Mouse (Mus musculus): ENCODE data around the gene Kcnb1. TPM values are rescaled to one million over a fixed set of nuclear protein-coding genes. Genes with fewer than 3 reads are reported as not detected.

Kcnb1 gene
- polyA plus RNA-seq, 1 experiment from 2014 or later, result 1.1 TPM

DNA sequence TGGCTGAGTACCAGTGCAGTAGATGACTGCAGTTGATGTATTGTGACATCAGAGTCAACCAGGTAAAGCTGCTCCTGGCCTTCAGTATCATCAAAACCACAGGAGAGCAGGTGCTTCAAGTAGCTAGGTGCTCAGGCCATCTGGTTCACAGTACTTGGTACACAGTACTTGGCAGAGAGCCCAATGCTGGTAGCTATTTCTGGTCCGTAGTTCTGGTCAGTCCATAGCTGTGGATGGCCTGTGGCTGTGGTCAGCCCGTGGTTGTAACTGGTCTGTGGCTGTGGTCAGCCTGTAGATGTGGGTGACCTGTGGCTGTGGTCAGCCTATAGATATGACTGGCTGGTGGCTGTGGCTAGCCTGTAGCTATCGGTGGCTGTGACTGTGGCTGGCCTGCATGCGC is 95.3 kb downstream of the Kcnb1 start:
- Histone ChIP-seq H3K4me1 (ENCODE audit: control insufficient read depth, insufficient read depth, low read length) (no peaks in the 10 kb centered on the region), H3K27me3 (ENCODE audit: control insufficient read depth, insufficient read depth, low read length) (no peaks in the 10 kb centered on the region), H3K4me3 (ENCODE audit: low read depth, low read length) (no peak overlapping the region), H3K36me3 (ENCODE audit: control insufficient read depth, insufficient read depth, low read length) (no peaks in the 10 kb centered on the region), H3K4me2 (ENCODE audit: low read depth) (no peak overlapping the region), H3K27ac (ENCODE audit: low read depth, low read length) (no peak overlapping the region), H3K9me3 (ENCODE audit: control insufficient read depth, low read length) (no peaks in the 10 kb centered on the region), H3K9ac (ENCODE audit: low read length) (no peak overlapping the region)
- ATAC-seq (ENCODE audit: insufficient read depth, low FRiP score, low TSS enrichment) (no peak), DNase-seq (ENCODE audit: low spot score) (no peak)
- WGBS, result 91% methylated on average over 4 of the region's 4 CpGs

DNA sequence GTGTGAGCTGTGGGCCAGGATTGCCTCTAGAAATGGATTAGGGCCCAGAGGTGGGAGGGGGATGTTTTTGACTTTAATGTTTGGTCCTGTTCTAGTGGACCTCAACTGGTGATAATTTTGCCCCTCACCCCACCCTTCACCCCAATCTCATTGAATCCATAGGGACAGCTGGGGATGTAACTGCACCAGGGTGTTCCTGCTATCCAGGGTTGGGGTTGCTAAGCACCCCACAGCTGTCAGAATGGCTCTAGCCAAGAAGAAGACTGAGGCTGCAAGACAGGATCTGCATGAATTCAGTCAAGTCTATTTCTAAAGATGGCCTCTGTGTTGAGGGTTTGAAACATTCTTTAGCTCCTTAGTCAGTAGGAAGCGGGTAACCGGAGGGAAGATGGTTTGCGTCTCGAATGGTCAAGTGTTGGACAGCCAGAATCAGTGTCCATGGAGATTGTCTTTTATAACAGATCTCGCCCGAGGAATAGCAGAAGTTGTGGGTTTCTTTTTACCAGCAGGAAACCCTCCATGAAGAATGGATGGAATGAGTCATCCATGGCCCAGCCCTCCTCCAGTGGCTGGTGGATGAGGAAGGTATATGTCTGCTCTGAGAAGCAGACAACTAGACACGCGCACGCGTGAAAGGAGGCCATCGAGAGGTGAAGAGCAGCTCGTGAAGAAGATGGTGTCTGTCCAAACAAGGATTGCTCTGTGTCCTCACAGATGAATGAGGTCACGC is 96.6 kb downstream of the Kcnb1 start:
- DNase-seq (ENCODE audit: low spot score), result no peak
- no peaks in the 10 kb centered on the region for H3K36me3 ChIP-seq (ENCODE audit: control insufficient read depth, insufficient read depth, low read length)

DNA sequence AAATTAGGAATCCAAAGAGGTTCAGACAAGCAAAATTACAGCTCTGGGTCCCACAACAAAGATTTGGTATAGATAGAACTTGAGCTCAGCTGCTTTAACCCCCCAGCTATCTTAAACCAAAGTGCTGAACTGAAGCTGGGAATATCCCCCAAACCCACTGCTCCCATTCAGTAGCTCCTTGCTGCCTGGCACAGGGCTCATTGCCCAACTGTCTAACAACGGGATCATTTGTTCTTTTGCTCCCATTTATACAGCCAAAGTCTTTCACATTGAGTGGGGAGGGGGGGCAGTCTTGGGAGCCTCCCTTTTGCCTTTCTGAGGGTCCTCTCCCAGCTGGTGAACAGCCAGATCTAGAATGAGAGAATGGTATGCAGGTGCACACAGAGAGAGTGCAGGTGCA is 99.7 kb downstream of the Kcnb1 start:
- Histone ChIP-seq H3K27ac (ENCODE audit: low read depth, low read length) (no peak overlapping the region), H3K9ac (ENCODE audit: low read length) (no peak overlapping the region), H3K9me3 (ENCODE audit: control insufficient read depth, low read length) (no peaks in the 10 kb centered on the region), H3K36me3 (ENCODE audit: control insufficient read depth, insufficient read depth, low read length) (no peaks in the 10 kb centered on the region), H3K4me2 (ENCODE audit: low read depth) (no peak overlapping the region), H3K4me1 (ENCODE audit: control insufficient read depth, insufficient read depth, low read length) (no peaks in the 10 kb centered on the region), H3K4me3 (ENCODE audit: low read depth, low read length) (no peak overlapping the region), H3K27me3 (ENCODE audit: control insufficient read depth, insufficient read depth, low read length) (no peaks in the 10 kb centered on the region)
- ATAC-seq (ENCODE audit: insufficient read depth, low FRiP score, low TSS enrichment), result no peak
- 68% methylated on average over 1 of the region's 1 CpGs for WGBS
- DNase-seq (ENCODE audit: low spot score), result no peak

More for the DNA sequence above, 96.6 kb downstream of the Kcnb1 start:
- Histone ChIP-seq H3K9me3 (ENCODE audit: control insufficient read depth, low read length) (no peaks in the 10 kb centered on the region), H3K4me2 (ENCODE audit: low read depth) (no peak overlapping the region), H3K27me3 (ENCODE audit: control insufficient read depth, insufficient read depth, low read length) (no peaks in the 10 kb centered on the region), H3K4me3 (ENCODE audit: low read depth, low read length) (no peak overlapping the region), H3K27ac (ENCODE audit: low read depth, low read length) (no peak overlapping the region), H3K9ac (ENCODE audit: low read length) (no peak overlapping the region), H3K4me1 (ENCODE audit: control insufficient read depth, insufficient read depth, low read length) (no peaks in the 10 kb centered on the region)
- 87% methylated on average over 13 of the region's 13 CpGs for WGBS
- no peak for ATAC-seq (ENCODE audit: insufficient read depth, low FRiP score, low TSS enrichment)

DNA sequence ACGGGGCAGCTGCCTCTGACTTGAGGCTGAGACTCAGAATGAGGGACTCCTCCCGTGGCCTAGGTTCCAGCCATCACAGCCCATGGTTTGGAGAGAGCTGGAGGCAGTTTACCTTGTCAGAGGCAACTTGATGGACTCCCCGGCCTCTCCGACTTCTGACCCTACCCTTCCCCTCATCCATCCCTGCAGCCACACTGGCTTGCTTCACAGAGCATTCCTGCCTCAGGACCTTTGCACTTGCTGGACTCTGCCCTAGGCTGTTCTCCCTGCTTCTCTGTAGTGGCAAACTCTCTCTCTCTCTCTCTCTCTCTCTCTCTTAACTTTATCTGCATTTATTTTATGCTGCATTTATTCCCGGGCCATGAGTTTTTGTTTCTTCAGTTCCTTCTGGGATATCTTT is 103.1 kb downstream of the Kcnb1 start:
- Histone ChIP-seq H3K9ac (ENCODE audit: low read length) (no peak overlapping the region), H3K36me3 (ENCODE audit: control insufficient read depth, insufficient read depth, low read length) (no peaks in the 10 kb centered on the region), H3K27me3 (ENCODE audit: control insufficient read depth, insufficient read depth, low read length) (no peaks in the 10 kb centered on the region), H3K9me3 (ENCODE audit: control insufficient read depth, low read length) (no peaks in the 10 kb centered on the region), H3K4me2 (ENCODE audit: low read depth) (no peak overlapping the region), H3K4me1 (ENCODE audit: control insufficient read depth, insufficient read depth, low read length) (no peaks in the 10 kb centered on the region; the same call in 1 of the 2 replicates), H3K27ac (ENCODE audit: low read depth, low read length) (no peak overlapping the region), H3K4me3 (ENCODE audit: low read depth, low read length) (no peak overlapping the region)
- 80% methylated on average over 5 of the region's 5 CpGs for WGBS
- no peak for DNase-seq (ENCODE audit: low spot score)
- no peak for ATAC-seq (ENCODE audit: insufficient read depth, low FRiP score, low TSS enrichment)

DNA sequence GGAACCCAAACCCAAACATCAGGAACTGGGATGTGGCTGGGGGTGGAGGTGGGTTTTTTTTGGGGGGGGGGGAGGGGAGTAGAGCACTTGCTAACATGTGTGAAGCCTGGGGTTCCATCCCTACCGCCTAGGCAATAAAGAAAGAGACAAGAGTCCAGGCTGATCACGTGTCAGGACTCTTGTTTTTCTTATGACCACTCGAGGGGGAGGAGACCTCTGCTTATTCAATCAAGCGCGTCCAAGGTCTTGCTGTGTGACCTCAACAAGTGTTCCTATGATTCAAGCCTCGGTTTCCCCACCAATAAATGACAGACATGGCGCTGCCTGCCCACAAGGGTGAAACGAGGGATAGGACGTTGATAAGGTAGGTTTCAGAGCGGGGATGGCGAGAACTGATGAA is 103.9 kb downstream of the Kcnb1 start:
- H3K9me3 ChIP-seq (ENCODE audit: control insufficient read depth, low read length), result no peaks in the 10 kb centered on the region
- H3K36me3 ChIP-seq (ENCODE audit: control insufficient read depth, insufficient read depth, low read length), result no peaks in the 10 kb centered on the region
- no peak overlapping the region for H3K27ac ChIP-seq (ENCODE audit: low read depth, low read length)
- no peaks in the 10 kb centered on the region for H3K27me3 ChIP-seq (ENCODE audit: control insufficient read depth, insufficient read depth, low read length)
- DNase-seq (ENCODE audit: low spot score) (no peak), ATAC-seq (ENCODE audit: insufficient read depth, low FRiP score, low TSS enrichment) (no peak)
- H3K9ac ChIP-seq (ENCODE audit: low read length), result no peak overlapping the region
- H3K4me1 ChIP-seq (ENCODE audit: control insufficient read depth, insufficient read depth, low read length), result no peaks in the 10 kb centered on the region; the same call in 1 of the 2 replicates
- WGBS, result 65% methylated on average over 11 of the region's 11 CpGs
- no peak overlapping the region for H3K4me3 ChIP-seq (ENCODE audit: low read depth, low read length)
- H3K4me2 ChIP-seq (ENCODE audit: low read depth), result no peak overlapping the region

DNA sequence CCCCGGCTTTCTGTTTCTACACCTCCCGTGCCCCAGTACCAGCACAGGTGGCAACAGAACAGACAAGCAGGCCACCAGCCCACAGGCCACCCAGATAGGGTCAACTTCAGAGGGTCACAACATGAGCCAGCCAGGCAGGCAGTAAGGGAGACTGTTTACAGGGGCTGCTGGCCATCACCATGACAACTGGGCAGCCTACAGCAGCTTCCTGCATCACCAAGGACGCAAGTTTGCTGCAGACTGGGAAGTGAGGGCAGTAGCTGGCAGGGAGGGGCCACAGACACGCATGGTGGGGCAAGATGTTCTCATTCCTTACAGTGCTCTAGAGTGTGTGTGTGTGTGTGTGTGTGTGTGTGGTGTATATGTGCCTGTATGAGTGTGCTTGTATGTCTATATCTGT is 108.3 kb downstream of the Kcnb1 start:
- DNase-seq (ENCODE audit: low spot score) (no peak), ATAC-seq (ENCODE audit: insufficient read depth, low FRiP score, low TSS enrichment) (no peak)
- H3K4me2 ChIP-seq (ENCODE audit: low read depth), result no peak overlapping the region
- H3K9ac ChIP-seq (ENCODE audit: low read length), result no peak overlapping the region
- H3K4me3 ChIP-seq (ENCODE audit: low read depth, low read length), result no peak overlapping the region
- H3K36me3 ChIP-seq (ENCODE audit: control insufficient read depth, insufficient read depth, low read length), result no peaks in the 10 kb centered on the region
- no peaks in the 10 kb centered on the region for H3K9me3 ChIP-seq (ENCODE audit: control insufficient read depth, low read length)
- no peak overlapping the region for H3K27ac ChIP-seq (ENCODE audit: low read depth, low read length)
- WGBS, result 35% methylated on average over 4 of the region's 4 CpGs
- H3K4me1 ChIP-seq (ENCODE audit: control insufficient read depth, insufficient read depth, low read length), result peaks cover 5% of the 10 kb centered on the region
- no peaks in the 10 kb centered on the region for H3K27me3 ChIP-seq (ENCODE audit: control insufficient read depth, insufficient read depth, low read length)

DNA sequence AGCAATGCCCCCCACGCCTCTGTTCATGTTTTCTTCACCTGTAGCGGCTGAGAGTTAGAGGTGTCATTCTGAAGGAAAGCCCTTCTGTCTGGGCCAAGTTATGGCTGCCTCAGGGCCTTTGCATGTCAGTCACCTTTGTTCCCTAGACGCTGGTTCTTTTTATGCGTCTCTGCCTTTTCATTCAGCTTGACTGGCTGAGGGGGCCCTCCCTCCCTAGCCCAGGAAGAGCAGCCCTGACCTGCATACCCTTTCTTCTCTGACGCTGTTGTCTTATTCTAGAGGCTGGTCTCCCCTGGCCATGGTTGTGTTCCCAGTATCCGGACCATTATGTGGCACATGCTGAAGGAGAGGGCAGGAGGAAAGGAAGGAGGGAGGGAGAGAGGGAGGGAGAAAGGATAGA is 108.8 kb downstream of the Kcnb1 start:
- Histone ChIP-seq H3K27me3 (ENCODE audit: control insufficient read depth, insufficient read depth, low read length) (no peaks in the 10 kb centered on the region), H3K9ac (ENCODE audit: low read length) (no peak overlapping the region), H3K9me3 (ENCODE audit: control insufficient read depth, low read length) (no peaks in the 10 kb centered on the region), H3K36me3 (ENCODE audit: control insufficient read depth, insufficient read depth, low read length) (no peaks in the 10 kb centered on the region), H3K27ac (ENCODE audit: low read depth, low read length) (no peak overlapping the region), H3K4me1 (ENCODE audit: control insufficient read depth, insufficient read depth, low read length) (peaks cover 5% of the 10 kb centered on the region), H3K4me2 (ENCODE audit: low read depth) (no peak overlapping the region), H3K4me3 (ENCODE audit: low read depth, low read length) (no peak overlapping the region)
- WGBS, result 63% methylated on average over 6 of the region's 6 CpGs
- DNase-seq (ENCODE audit: low spot score) (no peak), ATAC-seq (ENCODE audit: insufficient read depth, low FRiP score, low TSS enrichment) (no peak)

DNA sequence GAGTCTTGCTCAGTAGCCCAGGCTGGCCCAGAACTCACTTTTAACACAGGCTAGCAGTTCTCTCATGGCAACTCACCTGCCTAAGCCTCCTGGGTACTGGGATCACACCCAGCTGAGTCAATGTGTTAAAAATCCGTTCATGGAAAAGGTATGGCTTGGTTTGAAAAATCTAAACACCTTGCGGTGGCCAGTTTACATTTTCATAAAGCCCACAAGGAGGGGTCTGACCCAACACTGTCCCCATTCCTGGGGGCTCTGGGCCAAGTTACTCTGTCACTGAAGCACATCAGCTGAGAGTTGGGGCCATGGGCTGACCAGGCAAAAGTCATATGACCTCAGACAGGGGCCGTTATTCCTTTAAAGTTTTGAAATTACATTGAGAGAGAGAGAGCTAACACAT is 109.6 kb downstream of the Kcnb1 start:
- H3K9me3 ChIP-seq (ENCODE audit: control insufficient read depth, low read length), result no peaks in the 10 kb centered on the region
- peaks cover 5% of the 10 kb centered on the region for H3K4me1 ChIP-seq (ENCODE audit: control insufficient read depth, insufficient read depth, low read length)
- H3K27ac ChIP-seq (ENCODE audit: low read depth, low read length), result no peak overlapping the region
- H3K4me3 ChIP-seq (ENCODE audit: low read depth, low read length), result no peak overlapping the region
- WGBS, result 83% methylated on average over 3 of the region's 3 CpGs
- ATAC-seq (ENCODE audit: insufficient read depth, low FRiP score, low TSS enrichment) (no peak), DNase-seq (ENCODE audit: low spot score) (no peak)
- H3K4me2 ChIP-seq (ENCODE audit: low read depth), result no peak overlapping the region
- no peak overlapping the region for H3K9ac ChIP-seq (ENCODE audit: low read length)
- no peaks in the 10 kb centered on the region for H3K27me3 ChIP-seq (ENCODE audit: control insufficient read depth, insufficient read depth, low read length)
- H3K36me3 ChIP-seq (ENCODE audit: control insufficient read depth, insufficient read depth, low read length), result no peaks in the 10 kb centered on the region

DNA sequence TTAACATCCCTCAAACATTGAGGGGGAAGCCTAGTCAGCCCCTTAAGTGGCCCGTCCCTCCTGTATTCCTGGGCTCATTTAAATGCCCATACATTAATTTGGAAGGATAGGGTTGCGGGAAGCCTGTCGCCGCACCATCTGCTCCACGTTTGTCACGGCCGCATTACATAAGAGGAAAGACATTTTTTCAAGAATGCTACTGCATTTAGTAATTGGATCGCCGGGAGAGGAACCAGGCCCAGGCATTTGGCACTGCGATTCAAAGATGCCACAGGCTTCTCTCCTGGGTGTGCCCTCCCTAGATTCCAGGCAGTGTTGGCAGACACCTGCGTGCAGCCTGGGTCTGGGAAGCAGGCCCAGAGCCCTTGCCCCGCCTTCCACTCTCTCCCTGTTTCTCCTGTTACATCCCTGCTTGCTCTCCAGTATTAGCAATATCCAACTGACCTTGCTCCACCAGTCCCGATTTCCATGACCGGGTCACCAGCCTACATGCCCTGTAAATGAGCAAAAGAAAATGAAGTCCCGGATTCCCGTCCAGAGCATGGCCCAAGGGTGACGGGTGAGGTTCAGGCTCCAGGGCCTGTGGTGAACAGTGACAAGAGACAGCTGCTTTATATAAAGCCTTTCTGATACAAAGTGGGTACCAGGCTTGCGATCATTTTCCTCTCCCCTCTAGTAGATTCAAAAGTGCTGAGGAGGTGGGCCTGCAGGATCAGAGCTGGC is 110.3 kb downstream of the Kcnb1 start:
- Histone ChIP-seq H3K27me3 (ENCODE audit: control insufficient read depth, insufficient read depth, low read length) (no peaks in the 10 kb centered on the region), H3K4me1 (ENCODE audit: control insufficient read depth, insufficient read depth, low read length) (peaks cover 5% of the 10 kb centered on the region), H3K9me3 (ENCODE audit: control insufficient read depth, low read length) (no peaks in the 10 kb centered on the region), H3K36me3 (ENCODE audit: control insufficient read depth, insufficient read depth, low read length) (no peaks in the 10 kb centered on the region), H3K9ac (ENCODE audit: low read length) (no peak overlapping the region), H3K4me3 (ENCODE audit: low read depth, low read length) (no peak overlapping the region), H3K27ac (ENCODE audit: low read depth, low read length) (no peak overlapping the region), H3K4me2 (ENCODE audit: low read depth) (no peak overlapping the region)
- ATAC-seq (ENCODE audit: insufficient read depth, low FRiP score, low TSS enrichment) (no peak), DNase-seq (ENCODE audit: low spot score) (no peak)
- WGBS, result 47% methylated on average over 18 of the region's 18 CpGs
